Mouse (Mus musculus): Measurements from ENCODE around the gene 4933428G20Rik. TPM values are rescaled to one million over a fixed set of nuclear protein-coding genes. Genes with fewer than 3 reads are reported as not detected.

4933428G20Rik gene
- polyA plus RNA-seq (2012; fragmentation: generic; extraction: Trizol): 1 to 10 TPM; 1.3 to 2.0 TPM

DNA sequence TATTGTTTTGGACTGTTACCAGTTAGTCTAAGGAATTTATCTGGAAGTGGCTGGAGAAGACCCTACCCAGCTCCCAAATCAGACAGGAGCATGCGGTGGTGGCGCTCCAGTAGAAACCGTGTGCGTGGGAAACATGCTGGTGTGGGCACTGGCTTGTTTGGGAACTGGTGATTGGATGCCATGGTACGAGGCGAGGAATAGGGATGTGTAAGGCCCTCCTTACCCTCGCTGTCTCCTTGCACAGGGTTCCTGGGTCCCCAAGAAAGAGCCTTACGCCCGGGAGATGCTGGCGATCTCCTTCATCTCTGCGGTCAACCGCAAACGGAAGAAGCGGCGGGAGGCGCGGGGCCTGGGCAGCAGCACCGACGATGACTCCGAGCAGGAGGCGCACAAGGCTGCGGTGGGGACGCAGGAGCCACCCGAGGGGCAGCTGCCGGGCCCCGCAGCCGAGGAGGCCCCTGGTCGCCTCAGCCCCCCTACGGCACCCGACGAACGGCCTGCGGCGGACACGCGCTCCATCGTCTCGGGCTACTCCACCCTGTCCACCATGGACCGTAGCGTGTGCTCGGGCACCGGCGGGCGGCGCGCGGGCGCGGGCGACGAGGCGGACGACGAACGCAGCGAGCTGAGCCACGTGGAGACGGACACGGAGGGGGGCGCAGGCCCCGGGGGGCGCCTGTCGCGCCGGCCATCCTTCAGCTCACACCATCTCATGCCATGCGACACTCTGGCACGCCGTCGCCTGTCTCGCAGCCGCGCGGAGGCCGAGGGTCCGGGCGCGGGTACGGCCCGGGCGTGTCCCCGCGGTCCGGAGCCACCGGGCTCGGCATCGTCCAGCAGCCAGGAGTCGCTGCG is at the start of gene 4933428G20Rik:
4933428G20Rik (minus strand) TSS at position 476 of the 855 bp plus-strand sequence.

Other genes with a start within 250 kb of the 4933428G20Rik start
- gene Npepps, start 219.7 kb downstream of the 4933428G20Rik start, polyA plus RNA-seq (2012; fragmentation: generic; extraction: Trizol): 100 to 1,000 TPM in 1 of 2 experiments, 10 to 100 TPM in 1; 25.3 to 106 TPM
- gene Mrpl45, start 184.6 kb downstream of the 4933428G20Rik start, polyA plus RNA-seq (2012; fragmentation: generic; extraction: Trizol): 10 to 100 TPM; 37.2 to 45.8 TPM
- under 1 TPM; 0.15 to 0.53 TPM for gene Gpr179, start 148.3 kb downstream of the 4933428G20Rik start, polyA plus RNA-seq (2012; fragmentation: generic; extraction: Trizol)
- 10 to 100 TPM in 1 of 2 experiments, 1 to 10 TPM in 1; 4.0 to 11.2 TPM for gene Socs7, start 137.8 kb downstream of the 4933428G20Rik start, polyA plus RNA-seq (2012; fragmentation: generic; extraction: Trizol)
- 10 to 100 TPM; 16.6 to 76.2 TPM for gene Arhgap23, start 84.8 kb downstream of the 4933428G20Rik start, polyA plus RNA-seq (2012; fragmentation: generic; extraction: Trizol)
- under 1 TPM; 0.01 to 0.07 TPM for gene Srcin1, start 75.8 kb upstream of the 4933428G20Rik start, polyA plus RNA-seq (2012; fragmentation: generic; extraction: Trizol)
- 1 to 10 TPM; 3.8 to 10.0 TPM for gene Epop, start 129.4 kb upstream of the 4933428G20Rik start, polyA plus RNA-seq (2012; fragmentation: generic; extraction: Trizol)
- gene Mllt6, start 163.1 kb upstream of the 4933428G20Rik start, polyA plus RNA-seq (2012; fragmentation: generic; extraction: Trizol): 10 to 100 TPM in 1 of 2 experiments, 1 to 10 TPM in 1; 4.4 to 17.7 TPM
- 10 to 100 TPM; 32.1 to 68.6 TPM for gene Cisd3, start 185.5 kb upstream of the 4933428G20Rik start, polyA plus RNA-seq (2012; fragmentation: generic; extraction: Trizol)
- 10 to 100 TPM; 38.5 to 91.7 TPM for gene Pcgf2, start 200.2 kb upstream of the 4933428G20Rik start, polyA plus RNA-seq (2012; fragmentation: generic; extraction: Trizol)
- 1,000 to 10,000 TPM in 1 of 2 experiments, 100 to 1,000 TPM in 1; 535 to 1,281 TPM for gene Psmb3, start 203.1 kb upstream of the 4933428G20Rik start, polyA plus RNA-seq (2012; fragmentation: generic; extraction: Trizol)
- gene Pip4k2b, start 244.4 kb upstream of the 4933428G20Rik start, polyA plus RNA-seq (2012; fragmentation: generic; extraction: Trizol): 10 to 100 TPM; 10.2 to 37.7 TPM

All from C3H10T1/2 (cell line).